Mouse (Mus musculus) embryonic facial prominence, embryonic 11.5 days (tissue): ENCODE results near the gene Arhgef18. TPM values are rescaled to one million over a fixed set of nuclear protein-coding genes. Genes with fewer than 3 reads are reported as not detected.
A peak's percentile ranks its signal among the peaks of the same experiment; 100 is the strongest.

Source experiments
- ATAC-seq: fragments of 200-750 bp; cut with Nextera tagmentation; replicated peaks from 2 replicates; pipeline ENCODE4 v1.8.0; 2017; ENCODE audit warnings: low read depth; ENCODE audit not compliant: insufficient number of reproducible peaks, low FRiP score, low TSS enrichment
- DNase-seq: peaks from one replicate; pipeline ENCODE4 v3.0.0-alpha.2; 2015; ENCODE audit warnings: low spot score
- H3K27ac ChIP-seq: fragments of 300-500 bp; sonication (generic); replicated peaks from 2 replicates; pipeline ENCODE4 v1.5.1; 2014; ENCODE audit warnings: mild to moderate bottlenecking, low read depth, low read length, control low read depth
- H3K27me3 ChIP-seq: fragments of 300-500 bp; sonication (generic); 2 replicates; pipeline ENCODE4 v1.6.1; 2014; ENCODE audit warnings: mild to moderate bottlenecking, low read length, moderate library complexity, mixed read lengths; ENCODE audit not compliant: control insufficient read depth, insufficient read depth
- H3K36me3 ChIP-seq: fragments of 300-500 bp; sonication (generic); replicated peaks from 2 replicates; pipeline ENCODE4 v1.6.1; 2014; ENCODE audit warnings: low read depth, mild to moderate bottlenecking, low read length, moderate library complexity, mixed read lengths; ENCODE audit not compliant: control insufficient read depth, insufficient read depth
- H3K4me1 ChIP-seq: fragments of 300-500 bp; sonication (generic); 2 replicates; pipeline ENCODE4 v1.6.1; 2014; ENCODE audit warnings: low read length, mixed read lengths; ENCODE audit not compliant: control insufficient read depth, insufficient read depth
- H3K4me2 ChIP-seq: fragments of 300-500 bp; sonication (generic); 2 replicates; pipeline ENCODE4 v1.6.1; 2014; ENCODE audit warnings: low read depth, mild to moderate bottlenecking, control low read depth, low read length, moderate library complexity
- H3K4me3 ChIP-seq: fragments of 300-500 bp; sonication (generic); 2 replicates; pipeline ENCODE4 v1.5.1; 2014; ENCODE audit warnings: low read depth, low read length, control low read depth
- H3K9ac ChIP-seq: fragments of 300-500 bp; sonication (generic); replicated peaks from 2 replicates; pipeline ENCODE4 v1.6.1; 2014; ENCODE audit warnings: mild to moderate bottlenecking, control low read depth, low read length
- H3K9me3 ChIP-seq: fragments of 300-500 bp; sonication (generic); replicated peaks from 2 replicates; pipeline ENCODE4 v1.6.1; 2016; ENCODE audit warnings: mild to moderate bottlenecking, low read length, inconsistent platforms, mixed read lengths; ENCODE audit not compliant: control insufficient read depth
- WGBS: fragments of 180-500 bp; shearing (Covaris S2); extraction: QIAGEN DNeasy Blood & Tissue Kit; methylation state at CpG from one replicate; pipeline ENCODE4 v1.1.7; 2014; 5-methylcytosine and 5-hydroxymethylcytosine counted together
- polyA plus RNA-seq: library from polyadenylated mRNA; unstranded; fragments of >200 nt; fragmentation: Nextera tagmentation; extraction: Ambion mirVana; gene quantifications from 2 replicates; pipeline ENCODE4 v1.2.1, GENCODE M21; 2014

The Arhgef18 gene
- polyA plus RNA-seq, 1 experiment from 2014 or later: 7.2 TPM

- no peaks in the 10 kb centered on the region for H3K27me3 ChIP-seq
- H3K36me3 ChIP-seq: no peaks in the 10 kb centered on the region
- H3K9ac ChIP-seq: no peak overlapping the region
- ATAC-seq (peak; percentile 31; the same call in 1 of the 2 replicates), DNase-seq (peak; percentile 60)
- 2% methylated on average over 8 of the region's 8 CpGs for WGBS
- no peak overlapping the region for H3K4me3 ChIP-seq
- no peaks in the 10 kb centered on the region for H3K9me3 ChIP-seq
- H3K4me2 ChIP-seq: no peak overlapping the region
- H3K4me1 ChIP-seq: peaks cover 4% of the 10 kb centered on the region
- no peak overlapping the region; the same call in 1 of the 2 replicates for H3K27ac ChIP-seq
These were observed 24.6 kb downstream of the Arhgef18 start for GRCm38 (mm10) chr8:3417455-3417854.

- 78% methylated on average over 1 of the region's 1 CpGs for WGBS
- Histone ChIP-seq H3K27ac (no peak overlapping the region), H3K9ac (no peak overlapping the region), H3K9me3 (no peaks in the 10 kb centered on the region), H3K4me1 (peaks cover 4% of the 10 kb centered on the region), H3K4me3 (no peak overlapping the region), H3K4me2 (no peak overlapping the region), H3K27me3 (no peaks in the 10 kb centered on the region), H3K36me3 (no peaks in the 10 kb centered on the region)
- DNase-seq (no peak), ATAC-seq (no peak)
These were observed 25.3 kb downstream of the Arhgef18 start for GRCm38 (mm10) chr8:3418101-3418500.

GRCm38 (mm10) chr8:3420105-3420706, 27.4 kb downstream of the Arhgef18 start:
- Histone ChIP-seq H3K9me3 (no peaks in the 10 kb centered on the region), H3K4me1 (peaks cover 4% of the 10 kb centered on the region), H3K4me2 (no peak overlapping the region), H3K36me3 (no peaks in the 10 kb centered on the region), H3K27me3 (no peaks in the 10 kb centered on the region), H3K27ac (no peak overlapping the region), H3K9ac (no peak overlapping the region), H3K4me3 (no peak overlapping the region)
- DNase-seq (no peak), ATAC-seq (no peak)
- WGBS: 80% methylated on average over 10 of the region's 10 CpGs

- H3K27me3 ChIP-seq: no peaks in the 10 kb centered on the region
- H3K27ac ChIP-seq: no peak overlapping the region
- H3K9ac ChIP-seq: no peak overlapping the region
- ATAC-seq (no peak), DNase-seq (no peak)
- peaks cover 4% of the 10 kb centered on the region for H3K4me1 ChIP-seq
- 92% methylated on average over 5 of the region's 5 CpGs for WGBS
- H3K4me3 ChIP-seq: no peak overlapping the region
- H3K4me2 ChIP-seq: no peak overlapping the region
- H3K36me3 ChIP-seq: no peaks in the 10 kb centered on the region
- H3K9me3 ChIP-seq: no peaks in the 10 kb centered on the region
These were observed 28.7 kb downstream of the Arhgef18 start for GRCm38 (mm10) chr8:3421507-3421906.

GRCm38 (mm10) chr8:3425217-3425616, 32.4 kb downstream of the Arhgef18 start:
- Histone ChIP-seq H3K36me3 (no peaks in the 10 kb centered on the region; the same call in 1 of the 2 replicates), H3K9ac (no peak overlapping the region), H3K4me2 (no peak overlapping the region), H3K4me1 (no peaks in the 10 kb centered on the region), H3K27ac (no peak overlapping the region), H3K4me3 (no peak overlapping the region), H3K27me3 (no peaks in the 10 kb centered on the region), H3K9me3 (no peaks in the 10 kb centered on the region)
- DNase-seq: no peak
- ATAC-seq: no peak
- 91% methylated on average over 5 of the region's 5 CpGs for WGBS

- Histone ChIP-seq H3K27ac (no peak overlapping the region), H3K36me3 (no peaks in the 10 kb centered on the region; the same call in none of the 2 replicates), H3K9ac (no peak overlapping the region), H3K4me3 (no peak overlapping the region), H3K4me1 (no peaks in the 10 kb centered on the region), H3K4me2 (no peak overlapping the region), H3K27me3 (no peaks in the 10 kb centered on the region), H3K9me3 (no peaks in the 10 kb centered on the region)
- DNase-seq (no peak), ATAC-seq (no peak)
- 86% methylated on average over 3 of the region's 3 CpGs for WGBS
These were observed 33.4 kb downstream of the Arhgef18 start for GRCm38 (mm10) chr8:3426211-3426610.

- Histone ChIP-seq H3K36me3 (no peaks in the 10 kb centered on the region; the same call in none of the 2 replicates), H3K9me3 (no peaks in the 10 kb centered on the region), H3K27me3 (no peaks in the 10 kb centered on the region), H3K4me3 (no peak overlapping the region), H3K9ac (no peak overlapping the region), H3K4me1 (no peaks in the 10 kb centered on the region), H3K27ac (no peak overlapping the region), H3K4me2 (no peak overlapping the region)
- DNase-seq: no peak
- ATAC-seq: no peak
- 85% methylated on average over 2 of the region's 2 CpGs for WGBS
These were observed 35.6 kb downstream of the Arhgef18 start for GRCm38 (mm10) chr8:3428426-3428825.

- Histone ChIP-seq H3K27ac (no peak overlapping the region), H3K4me2 (no peak overlapping the region), H3K36me3 (peaks cover 1% of the 10 kb centered on the region), H3K9me3 (no peaks in the 10 kb centered on the region), H3K27me3 (no peaks in the 10 kb centered on the region), H3K4me3 (no peak overlapping the region), H3K4me1 (no peaks in the 10 kb centered on the region), H3K9ac (no peak overlapping the region)
- WGBS: 73% methylated on average over 2 of the region's 2 CpGs
- ATAC-seq: no peak
- no peak for DNase-seq
These were observed 37.2 kb downstream of the Arhgef18 start for GRCm38 (mm10) chr8:3429966-3430365.
